Mouse (Mus musculus) C2C12 (cell line): Measurements from ENCODE around the gene Arhgef17.

Source experiments
- CEBPB ChIP-seq: IDR thresholded peaks from one replicate; pipeline ENCODE4 v1.6.1; 2011; ENCODE audit warnings: low read depth, mild to moderate bottlenecking, control low read depth, moderate library complexity
- CTCF ChIP-seq: IDR thresholded peaks from one replicate; pipeline ENCODE4 v1.5.1; 2011; ENCODE audit not compliant: control insufficient read depth, insufficient read depth, insufficient read length
- FOSL1 ChIP-seq: IDR thresholded peaks from one replicate; pipeline ENCODE4 v1.8.0; 2011; ENCODE audit warnings: mild to moderate bottlenecking, low read length; ENCODE audit not compliant: poor library complexity, insufficient read depth, severe bottlenecking
- MAX ChIP-seq: IDR thresholded peaks from one replicate; pipeline ENCODE4 v1.6.1; 2011; ENCODE audit warnings: mild to moderate bottlenecking, control low read depth
- MYOD1 ChIP-seq: IDR thresholded peaks from one replicate; pipeline ENCODE4 v1.6.1; 2011; ENCODE audit warnings: low read depth; ENCODE audit not compliant: control insufficient read depth, insufficient read length
- MYOG ChIP-seq: IDR thresholded peaks from one replicate; pipeline ENCODE4 v1.6.1; 2011; ENCODE audit not compliant: control insufficient read depth, insufficient read length; ENCODE audit errors: extremely low read depth
- USF1 ChIP-seq: IDR thresholded peaks from one replicate; pipeline ENCODE4 v1.6.1; 2011; ENCODE audit warnings: low read depth, mild to moderate bottlenecking, control low read depth, moderate library complexity

DNA sequence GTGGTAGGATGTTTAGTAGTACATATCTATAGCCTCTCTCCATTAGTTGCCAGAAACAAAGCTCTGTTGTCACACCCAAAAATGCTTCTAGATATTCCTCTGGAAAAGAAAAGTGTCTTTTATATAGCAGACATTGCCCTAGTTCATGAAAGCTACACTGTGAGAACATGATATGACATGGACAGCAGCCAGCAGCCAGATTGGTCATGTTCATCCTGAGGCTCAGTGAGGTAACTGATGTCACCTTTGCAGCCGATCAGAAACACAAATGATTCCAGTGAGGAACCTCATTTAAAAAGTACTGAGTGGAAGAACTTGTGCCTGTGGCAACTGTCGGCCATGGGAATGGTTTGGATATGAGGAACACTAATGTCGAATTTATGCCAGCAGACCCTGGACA lies 107.2 kb downstream of the Arhgef17 start:
- TF ChIP-seq CTCF, result no peak
- no peak for TF ChIP-seq USF1
- TF ChIP-seq MYOD1, result no peak
- no peak for TF ChIP-seq CEBPB
- no peak for TF ChIP-seq MAX
- no peak for TF ChIP-seq MYOG
- TF ChIP-seq FOSL1, result no peak
